Mouse (Mus musculus) cerebellum, adult 2 months (tissue): ENCODE measurements at regions not wholly inside any gene's neighbourhood (a gene's known extent, or its start where the extent isn't known, plus 50 kb on each side); places are given as distances from the start of the nearest gene placed in this dataset.
A peak's percentile ranks its signal among the peaks of the same experiment; 100 is the strongest.

ENCODE experiments used
- DNase-seq, 2 experiments: peaks; one replicate each; pipeline ENCODE4 v3.0.0; 2021
- H3K27ac ChIP-seq: fragments of 200-500 bp; 2 replicates; pipeline ENCODE4 v1.5.1; 2012; ENCODE audit warnings: low read length, control low read depth, inconsistent platforms; ENCODE audit not compliant: insufficient read depth
- H3K27me3 ChIP-seq: fragments of 200-500 bp; 2 replicates; pipeline ENCODE4 v1.6.1; 2012; ENCODE audit warnings: inconsistent platforms, mild to moderate bottlenecking, low read length, moderate library complexity; ENCODE audit not compliant: control insufficient read depth, insufficient read depth
- H3K4me1 ChIP-seq: fragments of 200-500 bp; 2 replicates; pipeline ENCODE4 v1.6.1; 2011; ENCODE audit warnings: low read length; ENCODE audit not compliant: control insufficient read depth, insufficient read depth
- H3K4me3 ChIP-seq: fragments of 200-500 bp; replicated peaks from 2 replicates; pipeline ENCODE3; 2011; ENCODE audit warnings: mild to moderate bottlenecking, low read depth, low read length, control low read depth; ENCODE audit not compliant: insufficient read depth
- CTCF ChIP-seq: fragments of 200-500 bp; IDR thresholded peaks from 2 replicates; pipeline ENCODE4 v1.5.1; 2011; ENCODE audit warnings: low read depth, mild to moderate bottlenecking, control low read depth, low read length, moderate library complexity, borderline replicate concordance; ENCODE audit not compliant: insufficient read depth
- POLR2A ChIP-seq: fragments of 200-500 bp; IDR thresholded peaks from 2 replicates; pipeline ENCODE4 v1.6.1; 2011; ENCODE audit warnings: low read length, control low read depth, borderline replicate concordance; ENCODE audit not compliant: insufficient read depth
- WGBS: fragments of 180-500 bp; shearing (Covaris S2); methylation state at CpG from one replicate; pipeline ENCODE4 v1.1.7; 2018; 5-methylcytosine and 5-hydroxymethylcytosine counted together

- DNase-seq: no peak
- 92% methylated on average over 1 of the region's 1 CpGs for WGBS
- TF ChIP-seq POLR2A (no peak), CTCF (no peak)
- H3K27ac ChIP-seq: no peak overlapping the region
- no peaks in the 10 kb centered on the region for H3K27me3 ChIP-seq
- H3K4me3 ChIP-seq: no peak overlapping the region
- H3K4me1 ChIP-seq: peaks cover 8% of the 10 kb centered on the region
Measured at GRCm38 (mm10) chr15:42322940-42323339, 2188.8 kb downstream of the 9330182O14Rik start.

- 8% methylated on average over 4 of the region's 4 CpGs for WGBS
- Histone ChIP-seq H3K4me3 (no peak overlapping the region), H3K27me3 (no peaks in the 10 kb centered on the region), H3K4me1 (peaks cover 16% of the 10 kb centered on the region), H3K27ac (no peak overlapping the region)
- TF ChIP-seq CTCF (no peak), POLR2A (no peak)
- peak; percentile 98 to 99 for DNase-seq
Measured at GRCm38 (mm10) chr15:42325221-42325620, 2191.1 kb downstream of the 9330182O14Rik start.

GRCm38 (mm10) chr15:42328535-42328934 is 2194.4 kb downstream of the 9330182O14Rik start:
- peak; percentile 27 to 50 for DNase-seq
- WGBS: 35% methylated on average over 6 of the region's 6 CpGs
- Histone ChIP-seq H3K27ac (no peak overlapping the region), H3K4me3 (no peak overlapping the region), H3K4me1 (peaks cover 16% of the 10 kb centered on the region), H3K27me3 (no peaks in the 10 kb centered on the region)
- TF ChIP-seq CTCF (no peak), POLR2A (no peak)

GRCm38 (mm10) chr15:42329742-42330141 is 2195.6 kb downstream of the 9330182O14Rik start:
- Histone ChIP-seq H3K27me3 (no peaks in the 10 kb centered on the region), H3K4me1 (peaks cover 16% of the 10 kb centered on the region), H3K4me3 (no peak overlapping the region), H3K27ac (no peak overlapping the region)
- WGBS: 72% methylated on average over 4 of the region's 4 CpGs
- DNase-seq: no peak
- TF ChIP-seq CTCF (no peak), POLR2A (no peak)

- no peak for DNase-seq
- peaks cover 3% of the 10 kb centered on the region; the same call in 1 of the 2 replicates for H3K4me1 ChIP-seq
- no peak overlapping the region for H3K27ac ChIP-seq
- TF ChIP-seq CTCF (no peak), POLR2A (no peak)
- no peaks in the 10 kb centered on the region for H3K27me3 ChIP-seq
- H3K4me3 ChIP-seq: no peak overlapping the region
- WGBS: 67% methylated on average over 6 of the region's 6 CpGs
Measured at GRCm38 (mm10) chr15:42333642-42334041, 2199.5 kb downstream of the 9330182O14Rik start.

- Histone ChIP-seq H3K4me1 (no peaks in the 10 kb centered on the region), H3K27me3 (no peaks in the 10 kb centered on the region), H3K27ac (no peak overlapping the region), H3K4me3 (no peak overlapping the region)
- 81% methylated on average over 3 of the region's 3 CpGs for WGBS
- TF ChIP-seq POLR2A: no peak
- no peak for TF ChIP-seq CTCF
- no peak for DNase-seq
Measured at GRCm38 (mm10) chr15:42346131-42346530, 2212.0 kb downstream of the 9330182O14Rik start.

- Histone ChIP-seq H3K4me1 (peaks cover 4% of the 10 kb centered on the region; the same call in 1 of the 2 replicates), H3K27me3 (no peaks in the 10 kb centered on the region), H3K4me3 (no peak overlapping the region), H3K27ac (no peak overlapping the region)
- TF ChIP-seq CTCF: no peak
- TF ChIP-seq POLR2A: no peak
- no peak for DNase-seq
Measured at GRCm38 (mm10) chr15:42361871-42362270, 2227.7 kb downstream of the 9330182O14Rik start.

- H3K4me3 ChIP-seq: no peak overlapping the region
- H3K4me1 ChIP-seq: peaks cover 4% of the 10 kb centered on the region; the same call in 1 of the 2 replicates
- no peak for TF ChIP-seq POLR2A
- no peak for TF ChIP-seq CTCF
- no peak for DNase-seq
- WGBS: 81% methylated on average over 1 of the region's 1 CpGs
- H3K27ac ChIP-seq: no peak overlapping the region
- H3K27me3 ChIP-seq: no peaks in the 10 kb centered on the region
Measured at GRCm38 (mm10) chr15:42364979-42365378, 2230.8 kb downstream of the 9330182O14Rik start.

- no peak for TF ChIP-seq POLR2A
- no peak for TF ChIP-seq CTCF
- WGBS: 58% methylated on average over 3 of the region's 3 CpGs
- Histone ChIP-seq H3K4me3 (no peak overlapping the region), H3K27ac (no peak overlapping the region), H3K27me3 (no peaks in the 10 kb centered on the region), H3K4me1 (peaks cover 4% of the 10 kb centered on the region; the same call in 1 of the 2 replicates)
- DNase-seq: no peak
Measured at GRCm38 (mm10) chr15:42366796-42367195, 2232.6 kb downstream of the 9330182O14Rik start.
